Mouse (Mus musculus): Measurements from ENCODE around the gene Tasp1. TPM values are rescaled to one million over a fixed set of nuclear protein-coding genes. Genes with fewer than 3 reads are reported as not detected.

The Tasp1 gene
- polyA plus RNA-seq (2016; fragmentation: Nextera tagmentation; extraction: Ambion mirVana), result 21.9 and 24.7 TPM in 2 replicates

DNA sequence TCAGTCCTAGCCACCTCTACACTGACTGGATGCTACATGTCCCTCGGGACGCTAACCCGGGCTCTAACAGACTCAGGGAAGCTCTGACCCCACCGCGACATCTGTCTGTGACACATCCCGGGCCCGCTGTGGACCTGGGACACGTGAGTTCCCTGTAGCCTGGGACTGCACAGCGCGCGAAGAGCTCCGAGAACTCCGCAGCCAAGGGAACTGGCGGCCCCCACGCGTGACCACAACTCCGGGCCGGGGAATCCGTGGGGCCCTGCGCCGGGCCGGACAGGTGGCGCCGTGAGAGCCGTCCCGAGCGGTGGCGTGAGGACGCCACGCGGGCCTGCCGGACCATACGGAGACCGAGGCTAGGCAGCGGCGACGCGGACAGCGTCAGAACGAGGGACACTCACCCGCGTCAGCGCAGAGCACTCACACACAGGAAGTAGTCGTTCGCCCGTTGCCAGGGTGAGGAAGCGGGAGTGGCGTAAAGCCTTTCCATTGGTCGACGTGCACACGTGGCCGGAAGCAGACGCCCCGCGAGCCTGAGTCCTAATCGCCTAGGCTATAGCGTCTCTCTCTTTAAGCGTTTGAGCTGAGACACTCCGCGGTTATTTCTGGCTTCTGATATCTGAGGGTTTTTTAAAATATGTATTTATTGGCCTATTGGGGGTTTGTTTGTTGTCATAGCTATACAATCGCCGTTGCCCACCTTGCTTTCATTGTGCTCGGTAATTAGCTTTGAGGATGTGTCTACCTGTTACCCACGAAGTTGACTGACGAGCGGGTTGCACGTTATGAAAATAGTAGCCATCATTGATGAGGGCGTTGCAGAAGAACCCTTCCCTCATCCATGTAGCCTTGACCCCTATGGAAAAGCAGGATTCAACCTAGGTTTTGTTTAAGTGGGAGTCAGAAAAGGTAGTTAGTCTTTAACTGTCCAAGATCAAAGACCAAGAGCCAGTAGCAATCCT lies at the start of gene Tasp1:
Gene Tasp1 (minus strand): TSS at position 453 of the 962 bp plus-strand sequence.
- peak within 1 kb of the TSS; percentile 92 for H3K9ac ChIP-seq
- peak within 1 kb of the TSS; percentile 72 for H3K4me2 ChIP-seq (replicated peaks)
- peak; percentile 100 for ATAC-seq (ENCODE audit: insufficient number of reproducible peaks, insufficient read depth, low FRiP score, low TSS enrichment)
- H3K36me3 ChIP-seq, result no peaks in the 10 kb centered on the region
- H3K4me3 ChIP-seq, result peak within 1 kb of the TSS; percentile 81
- peaks cover 10% of the 10 kb centered on the region for H3K4me1 ChIP-seq
- WGBS, result under 1% methylated on average over 68 of the region's 68 CpGs
- H3K9me3 ChIP-seq, result no peaks in the 10 kb centered on the region
- H3K27ac ChIP-seq, result peak within 1 kb of the TSS; percentile 75
- no peaks in the 10 kb centered on the region for H3K27me3 ChIP-seq

DNA sequence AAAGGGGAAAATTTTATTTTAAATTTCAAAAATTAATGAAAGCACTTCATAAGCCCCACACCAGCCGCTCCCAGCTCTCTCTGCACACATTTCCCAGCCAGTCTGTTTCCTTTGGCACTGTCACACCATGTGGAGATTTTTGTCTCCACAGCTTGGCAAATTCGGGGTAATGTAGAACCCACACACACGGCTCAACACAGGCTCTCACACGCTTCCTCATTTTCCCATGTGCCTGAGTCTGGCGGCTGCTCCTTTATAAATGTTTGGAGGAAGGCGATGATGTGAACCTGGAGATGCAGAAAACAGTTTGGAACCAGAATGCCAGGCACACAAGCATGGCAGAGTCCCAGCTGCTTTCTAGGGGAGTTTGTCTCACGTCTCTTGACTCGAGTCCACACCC lies 47.2 kb upstream of the Tasp1 start:
- Histone ChIP-seq H3K9me3 (no peaks in the 10 kb centered on the region), H3K4me1 (no peaks in the 10 kb centered on the region), H3K27ac (no peak overlapping the region), H3K4me3 (no peak overlapping the region), H3K27me3 (no peaks in the 10 kb centered on the region), H3K9ac (no peak overlapping the region), H3K4me2 (replicated peaks) (no peak overlapping the region), H3K36me3 (no peaks in the 10 kb centered on the region)
- 90% methylated on average over 8 of the region's 8 CpGs for WGBS
- ATAC-seq (ENCODE audit: insufficient number of reproducible peaks, insufficient read depth, low FRiP score, low TSS enrichment), result no peak

DNA sequence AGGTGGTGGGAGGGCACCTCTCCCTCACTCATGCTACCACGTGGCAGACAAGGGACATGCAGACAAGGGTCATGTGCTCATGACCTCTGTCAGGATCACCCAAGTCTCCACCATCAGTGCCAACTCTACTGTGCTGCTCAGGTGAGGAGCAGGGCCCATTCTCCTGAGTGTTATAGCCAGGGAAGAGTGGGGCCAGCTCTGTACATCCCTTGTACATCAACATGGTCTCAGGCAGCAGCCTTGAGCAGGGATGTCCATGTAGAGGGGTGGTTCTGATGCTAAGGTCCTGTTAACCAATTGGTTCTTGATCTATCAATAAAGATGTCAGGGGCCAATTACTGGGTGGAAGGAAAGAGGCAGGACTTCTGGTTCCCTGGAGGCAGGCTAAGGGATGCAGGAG lies 42.3 kb upstream of the Tasp1 start:
- no peak for ATAC-seq (ENCODE audit: insufficient number of reproducible peaks, insufficient read depth, low FRiP score, low TSS enrichment)
- 43% methylated on average over 1 of the region's 1 CpGs for WGBS
- Histone ChIP-seq H3K27ac (no peak overlapping the region), H3K4me2 (replicated peaks) (no peak overlapping the region), H3K36me3 (no peaks in the 10 kb centered on the region), H3K9me3 (no peaks in the 10 kb centered on the region), H3K9ac (no peak overlapping the region), H3K4me1 (no peaks in the 10 kb centered on the region), H3K27me3 (no peaks in the 10 kb centered on the region), H3K4me3 (no peak overlapping the region)

DNA sequence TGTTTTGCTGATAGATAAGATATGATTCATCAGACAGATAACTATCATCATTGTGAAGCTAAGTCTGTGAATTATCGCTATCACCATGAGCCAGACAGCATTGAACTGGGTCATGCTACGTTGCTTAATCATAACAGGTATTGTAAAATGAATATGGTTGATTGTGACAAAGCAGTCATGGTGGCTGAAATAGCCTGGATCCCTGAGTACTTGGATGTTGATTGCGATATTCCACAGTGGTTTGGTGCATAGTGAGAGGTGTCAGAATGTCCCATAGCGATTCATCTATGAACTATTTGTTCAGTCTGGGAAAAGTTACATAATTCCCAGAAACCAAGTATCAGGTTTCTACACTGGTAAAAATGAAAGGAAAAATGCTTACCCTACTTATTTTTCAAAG lies 41.0 kb upstream of the Tasp1 start:
- Histone ChIP-seq H3K27me3 (no peaks in the 10 kb centered on the region), H3K27ac (no peak overlapping the region), H3K9ac (no peak overlapping the region), H3K36me3 (no peaks in the 10 kb centered on the region), H3K4me1 (no peaks in the 10 kb centered on the region), H3K4me2 (replicated peaks) (no peak overlapping the region), H3K9me3 (no peaks in the 10 kb centered on the region), H3K4me3 (no peak overlapping the region)
- WGBS, result 86% methylated on average over 4 of the region's 4 CpGs
- ATAC-seq (ENCODE audit: insufficient number of reproducible peaks, insufficient read depth, low FRiP score, low TSS enrichment), result no peak

DNA sequence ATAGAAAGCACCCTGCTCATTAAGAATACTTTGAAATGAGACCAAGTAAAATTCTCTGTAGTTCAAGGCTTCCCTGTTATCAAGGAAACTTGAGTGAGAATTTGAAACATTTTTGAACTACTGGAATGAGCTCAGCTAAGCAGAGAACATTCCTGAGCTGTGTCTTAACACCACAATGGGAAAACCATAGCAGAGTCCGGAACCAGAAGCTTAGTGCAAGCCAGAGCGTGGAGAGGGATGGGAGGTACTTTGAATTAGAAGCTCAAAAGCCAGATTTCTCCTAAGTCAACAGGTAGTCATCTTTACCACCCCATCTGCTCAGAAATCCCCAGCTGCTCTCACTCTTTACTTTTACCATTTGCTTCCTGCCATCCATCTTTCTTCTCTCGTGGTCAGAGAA lies 38.3 kb upstream of the Tasp1 start:
- no peak for ATAC-seq (ENCODE audit: insufficient number of reproducible peaks, insufficient read depth, low FRiP score, low TSS enrichment)
- no peaks in the 10 kb centered on the region for H3K36me3 ChIP-seq
- H3K27ac ChIP-seq, result no peak overlapping the region
- WGBS, result 74% methylated on average over 3 of the region's 3 CpGs
- no peak overlapping the region for H3K4me2 ChIP-seq (replicated peaks)
- H3K4me1 ChIP-seq, result no peaks in the 10 kb centered on the region
- no peaks in the 10 kb centered on the region for H3K9me3 ChIP-seq
- no peaks in the 10 kb centered on the region for H3K27me3 ChIP-seq
- no peak overlapping the region for H3K9ac ChIP-seq
- no peak overlapping the region for H3K4me3 ChIP-seq

DNA sequence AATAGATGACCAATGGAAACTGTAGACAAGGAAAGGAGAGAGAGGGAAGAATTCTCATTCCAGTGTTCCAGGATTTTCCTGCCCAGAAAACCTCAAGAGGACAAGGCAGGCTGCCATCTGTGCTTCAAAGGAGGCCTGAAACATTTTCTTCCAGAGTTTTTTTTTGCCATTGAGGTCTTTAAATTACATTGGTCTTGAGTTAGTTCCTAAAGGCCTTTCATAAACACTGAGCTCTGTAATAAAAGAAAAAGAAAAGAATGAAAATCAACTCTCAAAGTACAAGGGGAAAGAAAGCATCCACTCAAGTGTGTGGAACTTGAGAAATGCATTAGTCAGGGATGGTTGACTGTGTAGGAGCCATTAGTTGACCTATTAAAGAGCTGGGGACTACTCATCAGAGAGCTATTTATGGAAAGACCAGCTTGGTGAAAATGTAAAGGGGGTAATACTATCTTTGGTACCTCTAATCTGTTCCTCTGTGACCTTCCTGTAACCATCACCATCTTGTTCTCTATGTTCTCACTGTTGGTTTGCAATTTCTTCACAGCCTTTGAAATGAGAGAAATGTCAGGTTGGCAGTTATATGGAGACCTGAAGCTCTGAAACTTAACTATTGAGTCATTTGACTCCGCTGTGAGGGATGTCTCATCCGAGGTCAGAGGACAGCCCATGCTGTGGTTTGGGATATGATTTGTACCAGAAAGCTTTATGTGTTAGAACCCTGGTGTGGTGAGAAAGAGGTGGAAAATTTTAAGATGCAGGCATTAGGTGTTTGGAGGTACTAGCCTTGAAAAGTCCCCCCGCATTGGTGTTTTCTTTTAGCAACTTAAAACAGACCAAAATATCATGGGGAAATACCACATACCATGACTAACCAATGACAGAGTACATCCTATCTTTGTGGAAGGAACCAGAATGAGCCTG lies 34.2 kb upstream of the Tasp1 start:
- 81% methylated on average over 3 of the region's 3 CpGs for WGBS
- H3K27me3 ChIP-seq, result no peaks in the 10 kb centered on the region
- no peaks in the 10 kb centered on the region for H3K36me3 ChIP-seq
- ATAC-seq (ENCODE audit: insufficient number of reproducible peaks, insufficient read depth, low FRiP score, low TSS enrichment), result no peak
- no peaks in the 10 kb centered on the region for H3K9me3 ChIP-seq
- no peak overlapping the region for H3K4me3 ChIP-seq
- no peak overlapping the region for H3K27ac ChIP-seq
- no peak overlapping the region for H3K9ac ChIP-seq
- no peak overlapping the region for H3K4me2 ChIP-seq (replicated peaks)
- H3K4me1 ChIP-seq, result no peaks in the 10 kb centered on the region

DNA sequence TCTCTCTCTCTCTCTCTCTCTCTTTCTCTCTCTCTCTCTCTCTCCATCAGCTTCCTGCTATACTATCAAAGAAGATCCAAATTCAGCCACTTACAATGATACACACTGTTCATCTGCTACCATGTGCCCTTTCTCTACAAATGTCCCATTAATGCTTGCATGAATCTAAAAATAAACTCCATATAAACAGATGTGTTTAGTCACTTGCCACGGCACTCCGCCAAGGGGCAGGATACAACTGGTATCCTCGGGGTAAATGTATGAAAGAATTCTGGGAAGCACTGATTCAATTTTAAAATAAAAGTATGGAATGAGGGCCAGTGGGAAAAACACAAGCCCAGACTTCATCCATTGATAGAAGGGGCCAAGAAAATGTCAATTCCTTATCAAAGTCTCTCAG lies 33.4 kb upstream of the Tasp1 start:
- WGBS, result 86% methylated on average over 3 of the region's 3 CpGs
- H3K4me2 ChIP-seq (replicated peaks), result no peak overlapping the region
- no peaks in the 10 kb centered on the region for H3K4me1 ChIP-seq
- no peaks in the 10 kb centered on the region for H3K27me3 ChIP-seq
- H3K4me3 ChIP-seq, result no peak overlapping the region
- H3K9ac ChIP-seq, result no peak overlapping the region
- H3K36me3 ChIP-seq, result no peaks in the 10 kb centered on the region
- no peak for ATAC-seq (ENCODE audit: insufficient number of reproducible peaks, insufficient read depth, low FRiP score, low TSS enrichment)
- H3K27ac ChIP-seq, result no peak overlapping the region
- no peaks in the 10 kb centered on the region for H3K9me3 ChIP-seq

DNA sequence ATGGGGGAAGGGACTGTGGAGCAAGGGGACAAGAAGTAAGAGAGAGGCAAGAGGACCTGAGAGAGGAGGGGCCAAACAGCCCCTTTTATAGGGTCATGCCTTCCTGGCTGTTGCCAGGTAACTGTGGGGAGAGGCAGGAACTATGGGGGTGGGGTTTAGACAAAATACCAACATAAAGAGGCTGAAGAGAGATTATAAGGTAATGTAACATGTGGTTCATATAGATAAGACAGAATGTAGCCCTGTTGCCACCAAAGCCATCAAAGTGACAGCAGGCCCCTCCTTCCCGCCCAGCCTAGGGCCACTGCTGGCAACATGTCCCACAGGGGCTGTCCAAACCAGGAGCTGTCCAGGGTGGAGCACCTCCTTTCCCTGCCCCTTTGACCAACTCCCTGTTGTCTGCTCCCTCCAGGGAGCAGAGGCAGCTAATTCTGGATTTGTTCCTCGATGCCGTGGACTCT lies 30.6 kb upstream of the Tasp1 start:
- Histone ChIP-seq H3K36me3 (no peaks in the 10 kb centered on the region), H3K4me3 (no peak overlapping the region), H3K9ac (no peak overlapping the region), H3K27ac (no peak overlapping the region), H3K4me1 (no peaks in the 10 kb centered on the region), H3K27me3 (no peaks in the 10 kb centered on the region), H3K4me2 (replicated peaks) (no peak overlapping the region), H3K9me3 (no peaks in the 10 kb centered on the region)
- no peak for ATAC-seq (ENCODE audit: insufficient number of reproducible peaks, insufficient read depth, low FRiP score, low TSS enrichment)
- WGBS, result 70% methylated on average over 3 of the region's 3 CpGs

DNA sequence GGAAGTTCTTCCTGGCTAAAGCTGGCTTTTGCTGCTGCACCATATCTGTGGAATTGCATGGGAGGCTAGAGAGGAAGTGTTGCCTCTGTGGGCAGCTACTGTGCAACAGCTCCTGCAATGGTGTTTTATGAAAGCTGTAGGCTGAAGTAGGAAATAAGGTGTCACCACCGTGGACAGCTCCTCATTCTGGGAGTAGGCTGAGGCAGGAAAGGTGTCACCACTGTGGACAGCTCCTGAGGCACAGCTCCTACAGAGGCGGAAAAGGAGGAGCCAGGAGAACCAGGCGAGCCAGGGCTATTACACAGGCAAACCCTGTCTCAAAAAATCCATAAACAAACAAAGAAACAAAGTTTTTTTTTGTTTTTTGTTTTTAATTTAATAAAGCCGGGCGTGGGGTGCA lies 29.4 kb upstream of the Tasp1 start:
- H3K36me3 ChIP-seq, result no peaks in the 10 kb centered on the region
- no peak overlapping the region for H3K4me2 ChIP-seq (replicated peaks)
- H3K9ac ChIP-seq, result no peak overlapping the region
- no peak for ATAC-seq (ENCODE audit: insufficient number of reproducible peaks, insufficient read depth, low FRiP score, low TSS enrichment)
- H3K27ac ChIP-seq, result no peak overlapping the region
- 84% methylated on average over 5 of the region's 5 CpGs for WGBS
- no peak overlapping the region for H3K4me3 ChIP-seq
- H3K9me3 ChIP-seq, result no peaks in the 10 kb centered on the region
- no peaks in the 10 kb centered on the region for H3K27me3 ChIP-seq
- no peaks in the 10 kb centered on the region for H3K4me1 ChIP-seq

DNA sequence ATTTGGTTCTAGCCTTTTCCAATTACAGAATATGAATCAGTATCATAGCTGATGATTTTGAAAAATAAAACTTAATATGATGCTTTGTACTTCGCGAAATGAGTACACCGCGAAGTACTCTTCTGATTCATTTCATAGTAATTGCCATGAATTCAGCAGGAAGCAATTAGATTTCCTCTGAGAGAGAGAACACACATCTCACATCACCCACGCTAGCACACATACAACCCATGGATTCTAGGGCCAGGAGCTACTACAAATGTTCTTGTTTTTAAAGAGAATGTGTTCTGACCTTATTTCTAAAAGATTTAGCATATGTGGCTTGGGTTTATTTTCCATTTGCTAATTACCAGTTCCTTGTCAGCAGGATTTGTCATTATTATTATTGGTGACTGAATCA lies 26.8 kb upstream of the Tasp1 start:
- ATAC-seq (ENCODE audit: insufficient number of reproducible peaks, insufficient read depth, low FRiP score, low TSS enrichment), result no peak
- H3K27me3 ChIP-seq, result no peaks in the 10 kb centered on the region
- 89% methylated on average over 5 of the region's 5 CpGs for WGBS

DNA sequence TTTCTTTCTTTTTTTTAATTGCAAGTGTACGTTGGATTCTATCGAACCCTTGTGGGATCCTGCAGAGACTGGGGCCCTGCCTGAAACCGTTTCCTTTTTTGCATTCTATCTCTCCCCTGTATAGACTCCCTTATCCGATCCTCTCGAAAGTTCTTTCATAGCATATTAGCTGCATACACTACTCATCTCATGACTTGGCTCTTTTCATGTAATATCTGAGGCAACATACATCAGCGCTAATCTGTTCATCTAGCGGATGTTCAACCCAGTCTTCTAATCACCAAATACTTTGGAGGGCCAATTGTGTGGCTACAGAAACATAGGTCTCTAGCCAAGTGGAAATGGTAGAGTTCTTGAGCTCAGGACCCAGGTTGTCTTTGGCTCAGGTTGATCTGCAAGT lies 17.6 kb upstream of the Tasp1 start:
- Histone ChIP-seq H3K36me3 (no peaks in the 10 kb centered on the region), H3K9ac (no peak overlapping the region), H3K27me3 (no peaks in the 10 kb centered on the region), H3K4me1 (no peaks in the 10 kb centered on the region), H3K9me3 (no peaks in the 10 kb centered on the region), H3K4me2 (replicated peaks) (no peak overlapping the region), H3K27ac (no peak overlapping the region), H3K4me3 (no peak overlapping the region)
- ATAC-seq (ENCODE audit: insufficient number of reproducible peaks, insufficient read depth, low FRiP score, low TSS enrichment), result no peak
- WGBS, result 90% methylated on average over 7 of the region's 7 CpGs

More for the DNA sequence above, 26.8 kb upstream of the Tasp1 start:
- H3K9ac ChIP-seq, result no peak overlapping the region
- no peak overlapping the region for H3K4me2 ChIP-seq (replicated peaks)
- no peaks in the 10 kb centered on the region for H3K9me3 ChIP-seq
- H3K36me3 ChIP-seq, result no peaks in the 10 kb centered on the region
- H3K4me3 ChIP-seq, result no peak overlapping the region
- no peaks in the 10 kb centered on the region for H3K4me1 ChIP-seq
- no peak overlapping the region for H3K27ac ChIP-seq

Measured in embryonic facial prominence, embryonic 12.5 days (tissue).